Mouse (Mus musculus) adipocyte (in vitro differentiated cells): Measurements from ENCODE around the gene Ap3d1.

Source experiments
- DNase-seq: peaks from one replicate; pipeline ENCODE4 v3.0.0-alpha.2; 2016; ENCODE audit warnings: low spot score

Ap3d1 gene

DNA sequence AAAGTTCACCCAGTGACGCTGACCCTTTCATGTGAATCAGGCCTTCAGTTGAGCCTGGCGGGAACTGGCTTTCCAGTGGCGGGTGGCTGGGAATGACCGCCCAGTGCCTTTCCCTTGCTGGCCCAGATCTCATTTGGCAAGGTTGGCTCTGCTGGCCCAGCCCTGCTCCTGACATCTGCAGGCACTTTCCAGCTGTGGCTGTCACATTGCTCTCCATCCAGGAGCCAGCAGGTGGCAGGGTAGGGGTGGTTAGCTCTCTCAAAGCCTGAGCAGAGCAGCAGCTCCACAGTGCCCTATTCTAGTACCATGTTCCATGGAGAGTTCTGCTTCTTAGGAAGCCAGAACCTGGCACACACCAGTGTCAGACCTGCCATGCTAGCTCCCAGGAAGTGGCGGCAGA is 15.7 kb upstream of the Ap3d1 start:
- DNase-seq, result peak; percentile 97

DNA sequence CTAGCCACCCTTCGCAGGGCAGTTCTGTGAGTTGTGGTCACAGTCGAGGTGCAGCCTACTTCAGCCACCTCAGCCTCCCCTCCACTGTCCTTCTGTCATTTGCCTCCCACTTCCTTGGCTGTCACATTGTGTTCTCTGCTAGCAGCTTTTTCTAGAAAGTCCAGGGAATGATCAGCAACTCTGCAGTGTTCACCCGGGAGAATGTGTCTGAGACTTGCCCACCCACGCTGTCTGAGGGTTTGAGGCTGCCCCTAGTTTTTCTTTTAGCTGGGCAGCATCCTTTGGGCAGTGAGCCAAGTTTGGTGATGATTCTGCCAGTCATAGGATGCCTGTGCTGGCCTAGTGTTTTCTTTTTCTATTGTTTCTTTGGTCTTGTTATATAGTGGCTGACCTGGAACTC is 14.9 kb upstream of the Ap3d1 start:
- no peak for DNase-seq

DNA sequence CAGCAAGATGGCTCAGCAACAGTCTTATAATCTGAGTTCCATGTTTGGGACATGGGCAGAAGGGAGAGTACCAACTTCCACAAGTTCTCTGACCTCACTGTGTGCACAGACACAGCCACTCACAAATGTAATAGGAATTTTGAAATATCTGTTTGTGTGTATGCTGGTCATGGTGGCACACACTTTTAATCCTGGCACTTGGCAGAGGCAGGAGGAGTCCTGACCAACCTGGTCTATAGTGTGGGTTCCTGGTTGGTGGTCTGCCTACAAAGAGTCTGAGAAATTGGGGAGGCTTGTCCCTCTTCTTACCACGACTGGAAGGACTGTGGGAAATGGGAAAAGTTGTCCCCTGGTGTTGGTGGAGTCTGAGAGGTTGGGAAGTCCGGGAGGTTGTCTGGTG is 14.4 kb upstream of the Ap3d1 start:
- no peak for DNase-seq

DNA sequence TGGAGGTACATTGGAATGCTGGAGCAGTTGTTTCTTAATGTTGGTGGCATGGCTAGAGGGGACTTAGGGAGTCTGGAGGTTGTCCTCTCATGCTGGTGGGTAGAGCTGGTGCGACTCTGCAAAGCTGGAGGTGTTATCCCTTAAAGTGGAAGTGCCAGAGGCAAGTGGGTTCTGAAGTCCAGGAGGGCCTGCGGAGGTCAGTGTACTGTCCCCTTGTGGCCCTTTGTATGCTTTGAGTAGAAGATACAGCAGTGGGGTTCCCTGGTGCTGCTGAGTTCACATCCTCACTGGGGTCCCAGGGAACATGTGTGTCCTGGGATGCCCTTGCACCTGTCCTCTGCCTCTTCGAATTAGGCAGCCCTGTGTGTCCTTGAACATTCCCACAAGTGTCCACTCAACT is 14.0 kb upstream of the Ap3d1 start:
- no peak for DNase-seq

DNA sequence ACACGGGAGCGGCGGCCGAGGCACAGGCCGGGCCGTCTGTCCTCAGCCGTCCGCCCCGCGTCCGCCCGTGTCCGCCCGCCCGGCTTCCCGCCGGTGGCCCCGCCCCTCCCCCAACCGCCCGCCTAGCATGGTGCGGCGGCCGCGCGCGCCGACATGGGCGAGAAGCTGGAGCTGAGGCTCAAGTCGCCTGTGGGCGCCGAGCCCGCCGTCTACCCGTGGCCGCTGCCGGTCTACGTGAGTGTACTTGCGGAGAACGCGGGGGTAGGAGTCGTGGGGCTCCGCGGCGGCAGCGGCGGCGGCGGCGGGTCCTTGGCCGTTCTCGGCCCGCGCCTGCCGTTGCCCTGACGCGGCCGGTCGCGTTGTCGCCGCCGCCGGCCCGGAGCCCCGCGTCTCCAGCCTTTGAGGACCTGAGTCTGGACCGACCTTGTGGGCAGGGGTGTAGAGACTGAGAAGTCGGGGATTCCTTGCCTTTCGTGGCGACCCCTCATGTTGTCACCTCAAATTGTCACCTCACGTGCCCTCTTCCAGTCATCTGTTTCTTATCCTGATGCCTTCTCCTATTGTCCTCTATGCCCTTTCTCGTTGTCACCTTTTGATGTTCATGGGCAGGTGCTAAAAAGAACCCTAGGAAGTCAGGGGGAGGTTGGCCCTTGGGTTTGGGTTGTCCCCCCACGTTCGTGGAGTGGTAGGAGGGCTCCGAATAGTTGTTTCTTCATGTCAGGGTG is 13.4 kb upstream of the Ap3d1 start:
- no peak for DNase-seq

DNA sequence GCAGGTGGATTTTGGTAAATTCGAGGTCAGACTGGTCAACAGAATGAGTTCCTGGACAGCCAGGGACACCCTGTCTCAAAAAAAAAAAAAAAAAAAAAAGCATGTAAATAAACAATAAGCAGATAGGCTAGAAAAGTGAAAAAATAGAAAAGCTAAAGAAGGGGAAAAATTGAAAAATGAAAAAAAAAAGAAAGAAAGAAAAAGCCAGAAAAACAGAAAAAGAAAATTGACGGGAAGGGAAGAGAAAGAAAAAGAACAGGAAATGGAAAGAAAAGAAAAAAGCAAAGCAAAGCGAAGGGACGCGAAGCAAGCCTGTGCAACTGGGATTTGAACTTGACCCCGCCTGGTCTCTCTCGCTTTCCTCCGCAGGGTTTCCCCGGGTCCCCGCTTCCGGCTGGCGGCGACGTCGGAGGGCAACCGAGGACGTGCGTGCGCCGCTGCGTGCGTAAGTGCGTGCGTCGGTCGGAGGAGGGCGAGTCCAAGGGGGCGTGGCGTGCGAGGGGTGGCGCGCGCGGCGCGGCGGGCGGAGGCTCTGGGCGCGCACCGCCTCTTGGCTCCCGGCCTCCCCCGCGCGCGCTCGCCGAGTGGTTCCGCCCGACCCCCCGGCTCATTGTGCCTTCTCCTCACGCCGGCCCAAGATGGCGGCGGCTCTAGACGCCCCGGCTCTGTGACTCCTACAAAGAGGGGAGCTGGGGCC is 12.7 kb upstream of the Ap3d1 start, which contains the start of gene Dot1l:
Gene Dot1l, plus strand, starts transcription at position 613 of the 697 bp plus-strand sequence.
- DNase-seq, result peak; percentile 93

DNA sequence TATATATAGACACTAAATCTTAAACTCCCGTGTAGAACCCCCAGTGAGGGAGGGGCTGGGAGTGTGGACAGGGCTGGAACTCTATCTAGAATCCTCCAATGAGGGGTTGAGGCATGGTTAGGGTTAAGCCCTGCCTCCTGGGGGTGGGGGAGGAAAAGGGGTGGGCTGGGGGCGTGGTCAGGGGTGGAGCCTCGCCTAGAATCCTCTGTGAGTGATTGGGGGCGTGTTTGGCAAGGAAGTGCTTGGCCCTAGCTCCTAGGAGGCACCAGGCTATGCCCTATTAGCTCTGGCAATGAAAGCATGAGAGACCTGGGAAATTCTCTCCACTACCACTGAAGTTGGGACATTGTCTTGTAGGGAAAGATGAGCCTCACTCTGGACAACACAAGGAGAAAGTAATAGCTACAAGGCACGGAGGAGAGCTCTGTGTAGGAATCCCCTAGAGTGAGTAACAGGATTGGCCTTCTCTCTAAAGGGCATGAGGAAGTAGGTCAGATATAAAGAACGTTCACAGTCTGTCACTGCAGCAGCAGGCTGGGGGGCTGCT is 10.1 kb upstream of the Ap3d1 start:
- peak; percentile 95 for DNase-seq

DNA sequence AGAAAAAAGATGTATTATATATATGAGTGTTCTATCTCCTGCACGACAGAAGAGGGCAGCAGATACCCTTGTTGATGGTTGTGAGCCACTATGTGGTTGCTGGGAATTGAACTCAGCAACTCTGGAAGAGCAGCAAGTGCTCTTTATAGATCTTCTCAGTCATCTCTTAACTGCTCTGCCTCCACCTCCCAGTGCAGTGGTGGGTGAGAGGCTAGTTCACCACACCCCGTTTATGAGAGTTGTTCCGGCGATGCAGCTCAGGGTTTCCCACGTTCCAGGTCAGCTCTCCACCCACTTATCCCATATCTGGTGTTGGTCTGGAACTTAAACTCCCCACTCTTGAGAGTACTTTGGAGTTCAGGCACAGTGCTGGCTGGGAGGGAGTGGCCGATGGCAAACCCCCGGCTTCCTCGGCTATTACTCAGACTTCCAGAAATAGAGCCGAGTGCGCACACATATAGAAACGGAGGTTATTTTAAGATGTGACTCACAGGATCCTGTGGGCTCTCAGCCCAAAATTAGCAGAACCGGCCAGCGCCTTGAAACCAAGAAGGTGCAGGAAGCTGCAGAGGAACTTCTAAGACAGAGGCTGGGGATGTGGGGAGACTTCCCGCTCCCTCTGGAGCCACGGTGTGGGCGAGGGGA is 9.2 kb upstream of the Ap3d1 start:
- peak; percentile 75 for DNase-seq

DNA sequence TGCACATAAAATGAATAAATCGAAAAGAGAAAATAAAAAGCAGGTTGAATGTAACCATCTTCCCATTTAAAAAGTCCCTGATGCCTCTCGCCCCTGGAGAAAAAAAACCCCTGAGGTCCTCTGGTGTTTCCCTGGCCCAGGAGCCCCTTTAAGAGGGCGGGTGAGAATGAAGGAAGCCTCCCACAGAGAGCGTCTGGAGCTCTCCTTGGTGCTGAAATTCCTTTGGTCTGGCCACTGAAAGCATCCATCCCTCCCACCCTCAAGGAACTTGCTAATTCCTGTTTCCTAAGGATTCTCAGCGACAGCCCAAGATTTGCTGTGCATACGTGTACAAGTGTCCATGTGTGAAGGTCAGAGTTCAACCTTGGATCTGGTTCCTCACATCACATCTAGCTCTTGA is 6.5 kb upstream of the Ap3d1 start:
- peak; percentile 89 for DNase-seq

DNA sequence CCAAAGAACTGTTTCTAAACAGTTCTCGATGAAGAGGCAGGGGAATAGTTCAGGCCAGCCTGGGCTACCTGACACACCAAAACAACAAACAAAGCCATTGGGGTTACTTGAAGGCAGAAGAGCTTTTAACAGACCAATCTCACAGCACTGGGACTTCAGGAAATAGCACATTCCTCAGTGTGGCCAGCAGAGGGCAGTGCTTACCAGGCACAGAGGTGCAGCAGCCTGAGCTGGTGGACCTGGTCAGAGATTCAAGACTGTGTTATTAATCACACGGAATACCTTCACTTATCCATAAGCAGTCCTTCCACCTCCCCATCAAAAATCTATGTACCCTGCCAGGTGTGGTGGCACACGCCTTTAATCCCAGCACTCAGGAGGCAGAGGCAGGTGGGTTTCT is 5.3 kb upstream of the Ap3d1 start:
- peak; percentile 84 for DNase-seq

DNA sequence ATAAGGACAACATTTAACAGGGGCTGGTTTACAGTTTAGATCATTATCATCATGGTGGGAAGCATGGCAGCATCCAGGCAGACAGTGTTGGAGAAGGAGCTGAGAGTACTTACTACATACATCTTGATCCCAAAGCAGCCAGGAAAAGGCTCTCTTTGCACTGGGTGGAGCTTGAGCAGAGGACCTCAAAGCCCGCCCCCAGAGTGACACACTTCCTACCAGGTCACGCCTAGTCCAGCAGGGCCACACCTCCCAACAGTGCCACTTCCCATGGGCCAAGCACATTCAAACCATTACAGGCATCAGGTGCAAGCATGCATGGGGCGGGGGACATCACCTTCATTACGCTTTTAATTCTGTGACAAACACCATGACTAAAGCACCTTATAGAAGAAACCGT is 2.2 kb upstream of the Ap3d1 start:
- DNase-seq, result peak; percentile 57

DNA sequence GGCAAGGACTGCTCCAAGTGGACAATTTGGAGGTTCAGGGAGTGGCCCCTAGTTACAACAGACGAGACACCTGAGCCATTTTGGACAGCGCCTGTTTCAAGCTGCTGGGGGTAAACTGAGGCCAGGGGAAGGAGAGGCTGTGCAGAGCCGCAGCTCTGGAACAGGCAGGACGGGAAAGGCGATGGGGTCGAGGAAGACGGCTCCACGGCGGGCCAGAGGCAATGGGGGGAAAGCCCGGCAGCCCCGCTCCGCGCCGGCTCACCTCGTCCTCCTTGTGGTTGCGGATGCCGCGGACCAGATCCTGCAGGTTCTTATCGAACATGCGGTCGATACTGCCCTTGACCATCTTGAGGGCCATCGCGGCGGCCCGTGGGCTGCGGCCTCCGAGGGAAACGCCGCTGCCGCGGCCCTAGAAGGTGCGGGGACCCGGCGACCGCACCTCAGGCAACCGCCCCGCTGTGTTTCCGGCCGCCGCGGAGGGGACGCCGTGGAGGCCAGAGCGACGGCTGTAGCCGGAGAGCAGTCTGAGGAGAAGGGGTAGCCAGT is 357 bp downstream of the Ap3d1 start:
- no peak for DNase-seq

DNA sequence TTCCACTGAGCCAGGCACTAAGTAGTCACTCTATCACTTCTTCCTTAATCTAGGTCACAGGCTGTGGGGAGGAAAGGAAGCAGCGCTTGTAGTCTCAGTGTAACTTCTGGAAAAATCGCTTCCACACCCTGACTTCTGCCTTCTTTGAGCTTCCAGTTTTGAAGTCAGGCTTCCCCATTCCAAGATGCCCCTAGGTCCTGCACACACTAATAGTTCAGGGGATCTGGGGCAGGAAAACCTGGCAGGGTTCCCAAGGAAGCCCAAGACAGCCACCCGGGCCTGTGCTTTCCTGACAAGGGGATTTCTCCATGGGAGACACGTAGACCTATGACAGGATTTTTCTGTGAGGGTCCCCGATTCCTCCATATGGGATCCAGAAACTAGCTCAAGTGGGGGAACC is 918 bp downstream of the Ap3d1 start:
- DNase-seq, result peak; percentile 53

DNA sequence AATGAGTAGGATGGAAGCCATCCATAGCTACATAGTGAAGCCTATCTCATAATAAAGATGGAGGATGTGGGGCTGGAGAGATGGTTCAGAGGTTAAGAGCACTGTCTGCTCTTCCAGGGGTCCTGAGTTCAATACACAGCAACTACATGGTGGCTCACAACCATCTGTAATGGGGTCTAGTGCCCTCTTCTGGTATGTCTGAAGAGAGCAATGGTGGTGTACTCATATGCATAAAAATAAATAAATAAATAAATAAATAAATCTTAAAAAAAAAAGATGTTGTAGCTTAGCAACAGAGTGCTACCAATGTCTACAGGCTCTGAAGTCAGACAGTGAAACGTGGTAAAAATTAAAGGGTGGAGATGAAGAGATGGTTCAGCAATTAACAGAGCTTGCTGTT is 3.4 kb downstream of the Ap3d1 start:
- DNase-seq, result no peak

DNA sequence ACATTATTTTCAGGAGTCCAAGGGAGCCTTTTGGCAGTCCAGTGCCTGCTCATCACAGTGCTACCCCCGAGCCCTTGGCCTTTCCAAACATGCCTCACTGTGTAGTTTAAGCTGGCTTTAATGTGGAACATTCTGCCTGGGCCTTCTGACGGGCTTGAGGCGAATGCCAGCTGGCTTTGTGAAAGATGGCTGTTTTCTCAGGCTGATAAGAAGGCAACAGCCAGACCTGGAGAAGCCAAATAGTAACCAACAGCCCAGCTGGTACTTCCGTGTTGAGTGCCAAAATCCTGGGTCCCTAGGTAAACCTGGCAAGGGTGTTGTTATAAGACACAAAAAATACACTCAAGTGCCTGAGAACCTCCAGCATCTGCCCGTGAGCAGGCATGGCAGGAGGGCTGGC is 5.3 kb downstream of the Ap3d1 start:
- DNase-seq, result no peak

DNA sequence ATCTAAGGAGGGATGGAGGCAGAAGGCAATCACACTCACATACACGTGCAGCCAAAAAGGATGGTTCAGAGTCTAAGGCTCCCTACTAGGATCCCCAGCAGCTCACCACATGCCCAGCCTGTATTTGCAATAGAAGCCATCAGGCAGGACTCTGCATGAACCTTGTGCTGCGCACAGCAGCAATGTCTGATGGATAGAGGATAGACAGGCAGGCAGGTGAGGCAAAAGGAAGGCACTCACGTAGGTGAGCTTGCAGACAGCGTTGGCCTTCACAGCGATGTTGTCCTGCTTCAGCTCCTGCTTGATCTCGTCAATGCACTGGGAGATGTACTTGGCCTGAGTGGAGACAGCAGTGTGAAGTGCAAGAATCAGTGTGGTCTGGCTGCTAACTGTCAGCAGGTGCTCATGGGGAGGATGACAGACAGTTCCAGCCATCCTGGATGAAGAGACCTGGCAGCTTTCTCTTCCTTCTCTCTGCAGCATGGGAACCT is 9.4 kb downstream of the Ap3d1 start:
- no peak for DNase-seq

DNA sequence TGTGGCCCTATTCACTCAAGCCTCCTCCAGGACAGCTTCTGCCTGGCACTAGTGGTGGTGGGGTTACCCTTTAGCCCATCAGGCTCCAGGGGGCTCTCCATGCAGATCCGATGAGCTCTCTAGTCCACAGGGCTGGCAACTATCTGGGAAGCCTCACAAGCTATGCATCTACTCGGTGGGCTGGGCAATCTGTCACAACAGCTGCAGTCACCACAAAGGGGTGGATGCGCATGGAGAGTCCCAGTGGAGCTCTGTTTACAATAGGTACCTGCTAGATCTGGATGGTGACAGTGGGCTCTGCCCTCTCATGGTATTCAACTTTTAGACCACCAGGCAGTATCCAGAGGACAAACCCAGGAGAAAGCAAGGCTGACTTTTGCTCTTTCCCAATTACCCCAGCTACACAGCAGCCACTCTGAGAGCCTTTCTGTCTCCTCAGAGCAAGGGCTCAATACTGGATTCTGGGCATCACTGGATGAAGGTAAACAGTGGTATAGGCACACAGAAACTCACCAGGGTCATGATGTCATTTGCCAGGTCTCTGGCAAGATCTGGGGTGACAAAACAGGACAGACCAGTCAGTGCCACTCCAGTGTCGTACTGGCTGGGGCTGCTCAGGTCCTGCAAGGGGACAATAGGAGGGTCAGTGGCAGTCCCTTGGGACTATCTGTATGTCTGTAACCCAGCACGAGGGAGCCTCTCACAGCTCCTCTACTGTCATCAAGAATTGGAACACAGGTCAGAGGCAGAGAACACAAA is 14.5 kb downstream of the Ap3d1 start:
- DNase-seq, result no peak

DNA sequence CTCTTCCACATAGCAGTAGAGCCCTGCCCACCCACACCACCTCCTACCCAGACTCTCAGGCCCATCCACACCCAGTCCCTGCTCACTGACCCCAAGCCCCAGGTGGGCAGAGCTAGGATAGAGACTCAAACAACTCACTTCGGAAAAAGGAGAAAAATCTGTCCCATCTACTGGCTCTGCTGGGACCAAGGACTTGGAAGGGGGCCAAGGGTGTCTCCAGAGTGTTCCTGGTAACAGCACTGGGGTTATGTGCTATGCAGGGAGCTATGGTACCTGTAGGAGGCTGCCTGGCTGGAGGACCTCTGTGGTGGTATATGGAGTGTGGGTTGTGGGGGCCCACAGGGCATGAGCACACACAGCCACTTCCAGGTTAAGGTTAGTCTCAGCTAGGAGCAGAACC is 24.8 kb downstream of the Ap3d1 start:
- no peak for DNase-seq

DNA sequence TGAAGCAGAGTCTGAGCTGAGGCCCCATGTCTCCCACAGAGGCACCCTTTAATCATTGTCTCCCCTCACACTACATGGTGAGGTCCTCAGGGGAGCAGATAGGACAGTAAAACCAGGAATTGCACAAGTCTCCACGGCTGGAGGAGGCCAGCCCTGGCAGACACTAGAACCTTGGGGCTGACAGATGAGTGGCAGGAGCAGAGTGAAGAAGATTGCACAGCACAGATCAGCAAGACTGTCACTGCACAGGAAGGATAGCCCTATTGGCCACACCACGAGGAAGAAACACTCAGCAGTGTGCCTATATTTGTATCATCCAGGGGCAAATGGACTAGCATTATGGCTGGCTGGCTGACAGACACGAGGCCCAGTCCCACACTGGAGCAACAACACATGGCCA is 31.2 kb downstream of the Ap3d1 start:
- no peak for DNase-seq

DNA sequence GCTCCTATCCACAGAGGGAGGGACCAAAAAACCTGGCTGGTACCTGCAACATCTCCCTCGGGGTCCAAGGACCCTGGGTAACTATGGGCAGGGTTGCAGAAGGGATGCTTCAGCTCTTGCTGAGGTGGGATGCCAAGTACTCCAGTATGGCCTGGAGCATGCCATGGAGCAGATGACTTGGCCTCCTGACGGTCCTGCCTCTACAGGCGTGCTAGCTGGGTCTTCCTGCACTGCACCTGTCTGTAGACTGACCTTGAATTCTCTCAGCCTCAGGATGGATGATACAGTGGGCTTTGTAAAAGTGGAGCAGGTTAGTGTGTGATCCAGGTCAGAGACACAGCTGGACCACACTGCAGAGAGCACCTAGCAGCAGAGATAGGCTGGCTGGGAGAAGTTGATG is 36.6 kb downstream of the Ap3d1 start:
- no peak for DNase-seq

DNA sequence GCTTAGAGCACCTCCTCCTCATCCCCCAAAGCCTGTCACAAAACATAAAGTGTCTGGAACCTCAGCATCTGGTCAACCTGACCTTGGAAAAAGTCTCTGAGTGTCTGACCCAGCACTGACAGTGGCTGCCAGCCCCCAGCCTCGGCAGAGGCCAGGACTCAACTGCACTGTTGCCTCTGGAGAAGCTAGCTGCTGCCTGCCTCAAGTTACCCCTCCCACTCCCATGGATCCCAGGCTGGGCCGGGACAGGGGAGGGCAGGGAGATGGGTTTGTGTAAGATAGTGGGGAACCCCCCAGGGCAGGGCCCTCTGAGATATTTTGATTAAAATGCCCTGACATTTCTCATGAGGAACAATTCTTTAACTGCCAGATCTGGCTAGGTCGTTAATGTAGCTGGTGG is 37.0 kb downstream of the Ap3d1 start:
- DNase-seq, result no peak

DNA sequence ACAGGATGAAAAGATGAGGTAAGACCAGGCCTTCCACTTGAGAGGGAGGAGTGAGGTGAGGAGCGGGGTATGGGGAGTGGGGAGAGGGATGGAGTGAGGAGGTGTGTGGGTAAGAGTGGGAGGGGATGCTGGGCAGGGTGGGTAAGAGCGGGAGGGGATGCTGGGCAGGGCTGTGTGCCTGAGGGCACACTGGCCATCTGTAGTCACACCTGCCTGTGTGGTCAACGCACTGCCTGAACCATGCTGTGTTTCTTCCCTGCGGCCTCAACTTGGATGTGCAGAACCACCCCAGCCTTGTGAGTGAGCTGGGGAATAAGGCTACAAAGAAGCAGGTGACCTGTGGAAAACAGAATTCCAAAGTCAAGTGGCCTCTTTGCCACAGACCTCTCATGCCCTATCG is 37.6 kb downstream of the Ap3d1 start:
- no peak for DNase-seq
